Mouse (Mus musculus): ENCODE results near the gene Astn2. TPM values are rescaled to one million over a fixed set of nuclear protein-coding genes. Genes with fewer than 3 reads are reported as not detected.

Gene Astn2
- polyA plus RNA-seq, 1 experiment: not detected

DNA sequence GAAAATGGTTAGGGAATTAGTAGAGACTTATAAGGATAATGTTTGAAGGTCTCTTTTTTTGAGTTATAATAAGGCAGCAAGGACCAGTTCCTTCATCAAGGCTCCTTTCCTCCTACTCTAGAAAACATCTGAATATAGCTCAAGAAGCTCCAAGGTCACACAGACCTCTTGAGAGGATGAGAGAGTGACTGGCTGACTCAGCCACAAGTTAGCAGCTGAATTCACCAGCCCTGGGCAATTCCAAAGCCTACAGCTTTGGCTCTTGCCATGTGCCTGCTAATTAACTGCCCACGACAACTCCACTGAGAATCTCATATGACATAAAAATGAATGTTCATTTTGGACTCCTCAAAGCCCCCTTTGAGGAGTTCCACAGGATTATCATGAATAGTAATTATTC lies 686.5 kb downstream of the Astn2 start:
- no peak for TF ChIP-seq MYOG (IDR thresholded peaks at IDR 0.05; ENCODE audit: control insufficient read depth, extremely low read depth, insufficient read length)
- TF ChIP-seq CEBPB (IDR thresholded peaks at IDR 0.05; ENCODE audit: low read depth): no peak
- no peak for TF ChIP-seq USF1 (IDR thresholded peaks at IDR 0.05; ENCODE audit: low read depth)
- TF ChIP-seq FOSL1 (IDR thresholded peaks at IDR 0.05; ENCODE audit: insufficient read depth, low read length, poor library complexity, severe bottlenecking): no peak
- no peak for TF ChIP-seq CTCF (IDR thresholded peaks at IDR 0.05; ENCODE audit: control insufficient read depth, insufficient read depth, insufficient read length)
- TF ChIP-seq MYOD1 (IDR thresholded peaks at IDR 0.05; ENCODE audit: control insufficient read depth, insufficient read length, low read depth): no peak
- no peak for TF ChIP-seq MAX (IDR thresholded peaks at IDR 0.05)
- H3ac ChIP-seq (ENCODE audit: control insufficient read depth, insufficient read length, low read depth): no peak overlapping the region
- no peak overlapping the region for H3K4me3 ChIP-seq (ENCODE audit: insufficient read depth, poor library complexity, severe bottlenecking)

DNA sequence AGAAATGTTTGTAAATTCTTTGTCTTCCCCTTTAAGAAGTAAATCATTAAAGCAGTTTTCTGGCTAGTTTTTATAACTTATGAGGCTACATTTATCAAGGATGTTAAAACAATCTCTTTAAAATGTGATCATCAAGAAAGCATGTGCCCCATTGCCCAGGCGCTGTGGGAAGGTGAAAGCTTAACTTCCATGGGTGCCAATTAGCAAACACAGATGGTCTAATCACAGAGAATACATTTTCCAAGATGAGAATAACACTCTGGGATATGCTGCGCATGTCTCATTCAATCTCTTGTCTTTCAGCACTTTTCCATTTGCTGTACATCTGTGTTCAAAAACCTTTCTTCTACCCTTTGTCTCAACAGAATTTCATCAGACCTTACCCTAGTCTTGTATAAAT lies 688.3 kb downstream of the Astn2 start:
- Histone ChIP-seq H3K27me3 (ENCODE audit: control insufficient read depth, insufficient read depth, insufficient read length) (no peaks in the 10 kb centered on the region), H3K4me3 (ENCODE audit: insufficient read depth, poor library complexity, severe bottlenecking) (no peak overlapping the region), H3K36me3 (ENCODE audit: control insufficient read depth, insufficient read depth) (no peaks in the 10 kb centered on the region), H3ac (ENCODE audit: control insufficient read depth, insufficient read length, low read depth) (no peak overlapping the region), H3K79me2 (ENCODE audit: control insufficient read depth, insufficient read depth) (no peaks in the 10 kb centered on the region), H3K79me3 (ENCODE audit: low read depth) (no peaks in the 10 kb centered on the region)
- TF ChIP-seq MYOD1 (IDR thresholded peaks at IDR 0.05; ENCODE audit: control insufficient read depth, insufficient read length, low read depth) (no peak), MYOG (IDR thresholded peaks at IDR 0.05; ENCODE audit: control insufficient read depth, extremely low read depth, insufficient read length) (no peak), USF1 (IDR thresholded peaks at IDR 0.05; ENCODE audit: low read depth) (no peak), MAX (IDR thresholded peaks at IDR 0.05) (no peak), FOSL1 (IDR thresholded peaks at IDR 0.05; ENCODE audit: insufficient read depth, low read length, poor library complexity, severe bottlenecking) (no peak), CTCF (IDR thresholded peaks at IDR 0.05; ENCODE audit: control insufficient read depth, insufficient read depth, insufficient read length) (no peak), CEBPB (IDR thresholded peaks at IDR 0.05; ENCODE audit: low read depth) (no peak)

More for the DNA sequence above, 686.5 kb downstream of the Astn2 start:
- no peaks in the 10 kb centered on the region for H3K27me3 ChIP-seq (ENCODE audit: control insufficient read depth, insufficient read depth, insufficient read length)
- H3K36me3 ChIP-seq (ENCODE audit: control insufficient read depth, insufficient read depth): no peaks in the 10 kb centered on the region
- H3K79me2 ChIP-seq (ENCODE audit: control insufficient read depth, insufficient read depth): no peaks in the 10 kb centered on the region
- H3K79me3 ChIP-seq (ENCODE audit: low read depth): no peaks in the 10 kb centered on the region

DNA sequence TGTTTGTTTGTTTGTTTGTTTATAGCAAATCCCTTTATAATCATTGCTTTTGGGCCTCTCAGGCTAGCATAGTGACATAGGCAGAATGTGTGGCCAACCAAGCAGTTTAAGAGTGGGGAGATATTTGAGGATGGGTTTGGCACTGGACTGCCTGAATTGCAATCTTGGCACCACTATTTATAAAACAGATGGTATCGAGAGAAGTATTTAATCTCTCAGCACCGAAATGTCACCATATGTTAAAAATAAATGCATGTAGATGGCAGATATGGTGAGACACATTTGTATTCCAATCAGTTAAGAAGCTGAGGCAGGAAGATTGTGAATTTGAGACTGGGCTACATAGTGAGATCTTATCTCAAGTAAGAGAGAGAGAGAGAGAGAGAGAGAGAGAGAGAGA lies 692.7 kb downstream of the Astn2 start:
- TF ChIP-seq MYOG (IDR thresholded peaks at IDR 0.05; ENCODE audit: control insufficient read depth, extremely low read depth, insufficient read length) (no peak), MYOD1 (IDR thresholded peaks at IDR 0.05; ENCODE audit: control insufficient read depth, insufficient read length, low read depth) (no peak), CTCF (IDR thresholded peaks at IDR 0.05; ENCODE audit: control insufficient read depth, insufficient read depth, insufficient read length) (no peak), CEBPB (IDR thresholded peaks at IDR 0.05; ENCODE audit: low read depth) (no peak), USF1 (IDR thresholded peaks at IDR 0.05; ENCODE audit: low read depth) (no peak), FOSL1 (IDR thresholded peaks at IDR 0.05; ENCODE audit: insufficient read depth, low read length, poor library complexity, severe bottlenecking) (no peak), MAX (IDR thresholded peaks at IDR 0.05) (no peak)
- no peaks in the 10 kb centered on the region for H3K36me3 ChIP-seq (ENCODE audit: control insufficient read depth, insufficient read depth)
- H3K27me3 ChIP-seq (ENCODE audit: control insufficient read depth, insufficient read depth, insufficient read length): no peaks in the 10 kb centered on the region
- H3K4me3 ChIP-seq (ENCODE audit: insufficient read depth, poor library complexity, severe bottlenecking): no peak overlapping the region
- no peaks in the 10 kb centered on the region for H3K79me3 ChIP-seq (ENCODE audit: low read depth)
- no peaks in the 10 kb centered on the region for H3K79me2 ChIP-seq (ENCODE audit: control insufficient read depth, insufficient read depth)
- no peak overlapping the region for H3ac ChIP-seq (ENCODE audit: control insufficient read depth, insufficient read length, low read depth)

DNA sequence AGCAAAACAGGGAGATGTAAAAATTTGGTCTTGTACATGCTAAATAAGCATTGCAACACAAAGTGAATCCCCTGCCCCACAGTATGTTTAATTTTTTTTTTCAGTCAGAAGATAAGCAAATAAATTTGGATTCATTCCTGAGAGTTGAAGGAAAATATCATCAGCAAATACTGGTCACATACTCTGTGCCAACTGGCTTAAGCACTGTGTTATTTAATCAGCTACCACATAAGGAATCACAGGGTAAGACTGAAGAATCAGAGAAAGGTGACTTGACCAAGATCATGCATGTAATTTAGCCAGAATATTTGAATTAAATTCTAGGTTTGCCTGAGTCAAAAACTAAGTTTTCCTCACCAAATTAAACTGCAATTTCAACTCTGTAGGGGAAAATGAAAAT lies 693.8 kb downstream of the Astn2 start:
- TF ChIP-seq MYOG (IDR thresholded peaks at IDR 0.05; ENCODE audit: control insufficient read depth, extremely low read depth, insufficient read length) (no peak), CTCF (IDR thresholded peaks at IDR 0.05; ENCODE audit: control insufficient read depth, insufficient read depth, insufficient read length) (no peak), USF1 (IDR thresholded peaks at IDR 0.05; ENCODE audit: low read depth) (no peak), FOSL1 (IDR thresholded peaks at IDR 0.05; ENCODE audit: insufficient read depth, low read length, poor library complexity, severe bottlenecking) (no peak), CEBPB (IDR thresholded peaks at IDR 0.05; ENCODE audit: low read depth) (no peak), MAX (IDR thresholded peaks at IDR 0.05) (no peak), MYOD1 (IDR thresholded peaks at IDR 0.05; ENCODE audit: control insufficient read depth, insufficient read length, low read depth) (no peak)
- Histone ChIP-seq H3K36me3 (ENCODE audit: control insufficient read depth, insufficient read depth) (no peaks in the 10 kb centered on the region), H3K79me3 (ENCODE audit: low read depth) (no peaks in the 10 kb centered on the region), H3K27me3 (ENCODE audit: control insufficient read depth, insufficient read depth, insufficient read length) (no peaks in the 10 kb centered on the region), H3K79me2 (ENCODE audit: control insufficient read depth, insufficient read depth) (no peaks in the 10 kb centered on the region), H3K4me3 (ENCODE audit: insufficient read depth, poor library complexity, severe bottlenecking) (no peak overlapping the region), H3ac (ENCODE audit: control insufficient read depth, insufficient read length, low read depth) (no peak overlapping the region)

DNA sequence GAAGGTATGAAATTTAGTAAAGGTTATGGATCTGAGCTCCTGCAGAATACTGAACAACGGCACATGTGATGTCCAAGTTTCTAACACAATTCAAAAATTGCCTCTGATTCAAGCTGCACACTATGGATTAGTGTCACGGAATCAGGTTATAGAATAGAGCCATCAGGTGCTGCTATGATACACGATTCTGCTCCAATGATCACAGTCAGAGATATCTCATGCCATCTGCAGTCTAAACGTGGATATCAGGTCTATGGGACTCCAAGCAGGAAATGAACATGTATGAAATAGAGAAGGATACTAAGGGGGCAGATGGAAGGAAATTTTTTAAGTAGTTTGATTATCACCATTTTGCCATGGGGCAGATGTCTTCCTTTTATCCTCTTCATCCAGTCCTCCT lies 702.6 kb downstream of the Astn2 start:
- TF ChIP-seq CEBPB (IDR thresholded peaks at IDR 0.05; ENCODE audit: low read depth): no peak
- no peak for TF ChIP-seq MYOD1 (IDR thresholded peaks at IDR 0.05; ENCODE audit: control insufficient read depth, insufficient read length, low read depth)
- TF ChIP-seq FOSL1 (IDR thresholded peaks at IDR 0.05; ENCODE audit: insufficient read depth, low read length, poor library complexity, severe bottlenecking): no peak
- TF ChIP-seq USF1 (IDR thresholded peaks at IDR 0.05; ENCODE audit: low read depth): no peak
- TF ChIP-seq CTCF (IDR thresholded peaks at IDR 0.05; ENCODE audit: control insufficient read depth, insufficient read depth, insufficient read length): no peak
- no peak for TF ChIP-seq MYOG (IDR thresholded peaks at IDR 0.05; ENCODE audit: control insufficient read depth, extremely low read depth, insufficient read length)
- TF ChIP-seq MAX (IDR thresholded peaks at IDR 0.05): no peak
- H3K79me3 ChIP-seq (ENCODE audit: low read depth): no peaks in the 10 kb centered on the region
- H3K27me3 ChIP-seq (ENCODE audit: control insufficient read depth, insufficient read depth, insufficient read length): no peaks in the 10 kb centered on the region
- no peaks in the 10 kb centered on the region for H3K36me3 ChIP-seq (ENCODE audit: control insufficient read depth, insufficient read depth)
- no peak overlapping the region for H3K4me3 ChIP-seq (ENCODE audit: insufficient read depth, poor library complexity, severe bottlenecking)
- H3ac ChIP-seq (ENCODE audit: control insufficient read depth, insufficient read length, low read depth): no peak overlapping the region
- H3K79me2 ChIP-seq (ENCODE audit: control insufficient read depth, insufficient read depth): no peaks in the 10 kb centered on the region
